Mouse (Mus musculus): ENCODE results near the gene Ftcd. TPM values are rescaled to one million over a fixed set of nuclear protein-coding genes. Genes with fewer than 3 reads are reported as not detected.

The Ftcd gene
- polyA plus RNA-seq, 2 experiments = 19.8 to 29.9 TPM

GRCm38 (mm10) chr10:76632630-76633029 lies 57.2 kb downstream of the Ftcd start:
- WGBS (ENCODE audit: insufficient replicate concordance) = 55% methylated on average over 8 of the region's 8 CpGs
- no peak for ATAC-seq (ENCODE audit: insufficient read depth)
- no peak overlapping the region for H3K4me2 ChIP-seq (ENCODE audit: low read depth)
- TF ChIP-seq EP300 (IDR thresholded peaks at IDR 0.05; ENCODE audit: low read depth) = no peak
- TF ChIP-seq CTCF (IDR thresholded peaks at IDR 0.05; ENCODE audit: low read depth) = no peak
- no peak overlapping the region for H3K9ac ChIP-seq (replicated peaks)
- H3K9me3 ChIP-seq (ENCODE audit: control insufficient read depth, low read length) = no peaks in the 10 kb centered on the region
- H3K4me3 ChIP-seq (ENCODE audit: insufficient read depth in 1 of 2, low read depth in 2 of 2, low read length in 2 of 2) = no peak overlapping the region
- H3K4me1 ChIP-seq (replicated peaks; ENCODE audit: control insufficient read depth in 2 of 2, insufficient read depth in 2 of 2, low read length in 1 of 2) = no peaks in the 10 kb centered on the region
- H3K36me3 ChIP-seq (replicated peaks; ENCODE audit: control insufficient read depth, insufficient read depth, low read depth) = no peaks in the 10 kb centered on the region
- no peak overlapping the region for H3K27ac ChIP-seq
- no peak for DNase-seq (ENCODE audit: low read depth in 3 of 3, low spot score in 3 of 3)
- no peaks in the 10 kb centered on the region for H3K27me3 ChIP-seq (ENCODE audit: control insufficient read depth, insufficient read depth, low read length)

GRCm38 (mm10) chr10:76634094-76634571 lies 58.7 kb downstream of the Ftcd start:
- Histone ChIP-seq H3K27me3 (ENCODE audit: control insufficient read depth, insufficient read depth, low read length) (no peaks in the 10 kb centered on the region), H3K27ac (no peak overlapping the region), H3K4me2 (ENCODE audit: low read depth) (no peak overlapping the region), H3K9me3 (ENCODE audit: control insufficient read depth, low read length) (no peaks in the 10 kb centered on the region), H3K4me3 (ENCODE audit: insufficient read depth in 1 of 2, low read depth in 2 of 2, low read length in 2 of 2) (no peak overlapping the region), H3K9ac (replicated peaks) (no peak overlapping the region), H3K36me3 (replicated peaks; ENCODE audit: control insufficient read depth, insufficient read depth, low read depth) (no peaks in the 10 kb centered on the region), H3K4me1 (replicated peaks; ENCODE audit: control insufficient read depth in 2 of 2, insufficient read depth in 2 of 2, low read length in 1 of 2) (no peaks in the 10 kb centered on the region)
- TF ChIP-seq CTCF (IDR thresholded peaks at IDR 0.05; ENCODE audit: low read depth) = no peak
- no peak for TF ChIP-seq EP300 (IDR thresholded peaks at IDR 0.05; ENCODE audit: low read depth)
- ATAC-seq (ENCODE audit: insufficient read depth) = no peak
- no peak for DNase-seq (ENCODE audit: low read depth in 3 of 3, low spot score in 3 of 3)
- 46% methylated on average over 7 of the region's 7 CpGs for WGBS (ENCODE audit: insufficient replicate concordance)

- H3K36me3 ChIP-seq (replicated peaks; ENCODE audit: control insufficient read depth, insufficient read depth, low read depth) = no peaks in the 10 kb centered on the region
- ATAC-seq (ENCODE audit: insufficient read depth) (no peak), DNase-seq (ENCODE audit: low read depth in 3 of 3, low spot score in 3 of 3) (no peak)
- H3K4me2 ChIP-seq (ENCODE audit: low read depth) = no peak overlapping the region
- no peaks in the 10 kb centered on the region for H3K4me1 ChIP-seq (replicated peaks; ENCODE audit: control insufficient read depth in 2 of 2, insufficient read depth in 2 of 2, low read length in 1 of 2)
- no peak overlapping the region for H3K4me3 ChIP-seq (ENCODE audit: insufficient read depth in 1 of 2, low read depth in 2 of 2, low read length in 2 of 2)
- H3K9me3 ChIP-seq (ENCODE audit: control insufficient read depth, low read length) = no peaks in the 10 kb centered on the region
- WGBS (ENCODE audit: insufficient replicate concordance) = 68% methylated on average over 5 of the region's 5 CpGs
- TF ChIP-seq EP300 (IDR thresholded peaks at IDR 0.05; ENCODE audit: low read depth) (no peak), CTCF (IDR thresholded peaks at IDR 0.05; ENCODE audit: low read depth) (no peak)
- H3K27ac ChIP-seq = no peak overlapping the region
- no peaks in the 10 kb centered on the region for H3K27me3 ChIP-seq (ENCODE audit: control insufficient read depth, insufficient read depth, low read length)
- no peak overlapping the region for H3K9ac ChIP-seq (replicated peaks)
Observed at GRCm38 (mm10) chr10:76634584-76634983, 59.1 kb downstream of the Ftcd start.

GRCm38 (mm10) chr10:76636026-76636425 lies 60.6 kb downstream of the Ftcd start:
- Histone ChIP-seq H3K9me3 (ENCODE audit: control insufficient read depth, low read length) (no peaks in the 10 kb centered on the region), H3K4me1 (replicated peaks; ENCODE audit: control insufficient read depth in 2 of 2, insufficient read depth in 2 of 2, low read length in 1 of 2) (no peaks in the 10 kb centered on the region), H3K36me3 (replicated peaks; ENCODE audit: control insufficient read depth, insufficient read depth, low read depth) (no peaks in the 10 kb centered on the region), H3K27ac (no peak overlapping the region), H3K27me3 (ENCODE audit: control insufficient read depth, insufficient read depth, low read length) (no peaks in the 10 kb centered on the region), H3K4me3 (ENCODE audit: insufficient read depth in 1 of 2, low read depth in 2 of 2, low read length in 2 of 2) (no peak overlapping the region), H3K4me2 (ENCODE audit: low read depth) (no peak overlapping the region), H3K9ac (replicated peaks) (no peak overlapping the region)
- DNase-seq (ENCODE audit: low read depth in 3 of 3, low spot score in 3 of 3) (no peak), ATAC-seq (ENCODE audit: insufficient read depth) (no peak)
- no peak for TF ChIP-seq CTCF (IDR thresholded peaks at IDR 0.05; ENCODE audit: low read depth)
- TF ChIP-seq EP300 (IDR thresholded peaks at IDR 0.05; ENCODE audit: low read depth) = no peak
- 25% methylated on average over 3 of the region's 3 CpGs for WGBS (ENCODE audit: insufficient replicate concordance)

- Histone ChIP-seq H3K9me3 (ENCODE audit: control insufficient read depth, low read length) (no peaks in the 10 kb centered on the region), H3K27me3 (ENCODE audit: control insufficient read depth, insufficient read depth, low read length) (no peaks in the 10 kb centered on the region), H3K9ac (replicated peaks) (no peak overlapping the region), H3K4me1 (replicated peaks; ENCODE audit: control insufficient read depth in 2 of 2, insufficient read depth in 2 of 2, low read length in 1 of 2) (no peaks in the 10 kb centered on the region), H3K4me3 (ENCODE audit: insufficient read depth in 1 of 2, low read depth in 2 of 2, low read length in 2 of 2) (no peak overlapping the region), H3K36me3 (replicated peaks; ENCODE audit: control insufficient read depth, insufficient read depth, low read depth) (no peaks in the 10 kb centered on the region), H3K4me2 (ENCODE audit: low read depth) (no peak overlapping the region), H3K27ac (no peak overlapping the region)
- 47% methylated on average over 4 of the region's 4 CpGs for WGBS (ENCODE audit: insufficient replicate concordance)
- no peak for DNase-seq (ENCODE audit: low read depth in 3 of 3, low spot score in 3 of 3)
- no peak for ATAC-seq (ENCODE audit: insufficient read depth)
- TF ChIP-seq EP300 (IDR thresholded peaks at IDR 0.05; ENCODE audit: low read depth) = no peak
Observed at GRCm38 (mm10) chr10:76636601-76637000, 61.2 kb downstream of the Ftcd start.

Other genes with a start within 250 kb of the Ftcd start
- 1.7 and 1.8 TPM in 2 replicates for gene Dip2a, start 230.4 kb upstream of the Ftcd start, polyA plus RNA-seq (2012; rRNA removed)
- gene Dip2a, start 230.4 kb upstream of the Ftcd start, polyA plus RNA-seq (2014; fragmentation: Nextera tagmentation; extraction: Ambion mirVana) = 0.62 and 0.69 TPM in 2 replicates
- not detected in 2 replicates for gene AC141477.1, start 135.2 kb upstream of the Ftcd start, polyA plus RNA-seq (2012; rRNA removed)
- not detected in 2 replicates for gene AC141477.1, start 135.2 kb upstream of the Ftcd start, polyA plus RNA-seq (2014; fragmentation: Nextera tagmentation; extraction: Ambion mirVana)
- 9.9 and 19.9 TPM in 2 replicates for gene Pcnt, start 132.9 kb upstream of the Ftcd start, polyA plus RNA-seq (2012; rRNA removed)
- 9.3 and 11.6 TPM in 2 replicates for gene Pcnt, start 132.9 kb upstream of the Ftcd start, polyA plus RNA-seq (2014; fragmentation: Nextera tagmentation; extraction: Ambion mirVana)
- not detected in 2 replicates for gene 2610028H24Rik, start 126.6 kb upstream of the Ftcd start, polyA plus RNA-seq (2012; rRNA removed)
- gene 2610028H24Rik, start 126.6 kb upstream of the Ftcd start, polyA plus RNA-seq (2014; fragmentation: Nextera tagmentation; extraction: Ambion mirVana) = not detected in 2 replicates
- gene Mcm3ap, start 106.7 kb upstream of the Ftcd start, polyA plus RNA-seq (2012; rRNA removed) = 8.7 and 12.5 TPM in 2 replicates
- gene Mcm3ap, start 106.7 kb upstream of the Ftcd start, polyA plus RNA-seq (2014; fragmentation: Nextera tagmentation; extraction: Ambion mirVana) = 23.4 and 24.7 TPM in 2 replicates
- gene Ybey, start 106.5 kb upstream of the Ftcd start, polyA plus RNA-seq (2012; rRNA removed) = 1.1 and 1.5 TPM in 2 replicates
- gene Ybey, start 106.5 kb upstream of the Ftcd start, polyA plus RNA-seq (2014; fragmentation: Nextera tagmentation; extraction: Ambion mirVana) = 1.8 TPM in 2 replicates
- 26.0 and 31.7 TPM in 2 replicates for gene Lss, start 44.1 kb upstream of the Ftcd start, polyA plus RNA-seq (2012; rRNA removed)
- 45.2 and 46.6 TPM in 2 replicates for gene Lss, start 44.1 kb upstream of the Ftcd start, polyA plus RNA-seq (2014; fragmentation: Nextera tagmentation; extraction: Ambion mirVana)
- 0.06 TPM in 1 of 2 replicates, not detected in the other for gene Spatc1l, start 13.4 kb upstream of the Ftcd start, polyA plus RNA-seq (2012; rRNA removed)
- gene Spatc1l, start 13.4 kb upstream of the Ftcd start, polyA plus RNA-seq (2014; fragmentation: Nextera tagmentation; extraction: Ambion mirVana) = not detected in 2 replicates
- gene Col6a2, start 48.0 kb downstream of the Ftcd start, polyA plus RNA-seq (2012; rRNA removed) = 4.8 and 5.7 TPM in 2 replicates
- gene Col6a2, start 48.0 kb downstream of the Ftcd start, polyA plus RNA-seq (2014; fragmentation: Nextera tagmentation; extraction: Ambion mirVana) = 2.6 and 3.7 TPM in 2 replicates
- 4.4 and 6.1 TPM in 2 replicates for gene Col6a1, start 150.5 kb downstream of the Ftcd start, polyA plus RNA-seq (2012; rRNA removed)
- gene Col6a1, start 150.5 kb downstream of the Ftcd start, polyA plus RNA-seq (2014; fragmentation: Nextera tagmentation; extraction: Ambion mirVana) = 4.8 TPM in 2 replicates